26 mouse cellular contexts compared by ENCODE assay signal in the genomic region with DNA sequence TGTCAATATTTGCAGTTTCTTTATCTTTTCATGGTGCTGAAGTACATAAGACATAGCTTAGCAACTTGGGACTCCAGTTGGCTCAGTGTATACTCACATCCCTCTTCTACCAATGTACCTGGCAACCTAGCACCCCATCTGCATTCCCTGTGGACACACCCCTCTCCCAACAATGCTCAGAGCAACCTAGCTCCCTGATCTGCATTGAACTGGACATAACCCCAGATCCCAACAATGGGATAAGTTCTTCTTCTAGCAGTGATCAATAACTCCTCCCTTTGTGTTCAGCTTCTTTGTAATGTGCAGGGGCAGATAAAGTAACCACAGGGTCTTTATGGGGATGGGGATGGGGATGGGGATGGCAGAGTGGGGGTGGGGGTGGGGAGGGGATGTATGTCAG.
DNase-seq lines count a peak whose midpoint lies in the region; ATAC-seq and TF ChIP-seq lines count a peak whose summit lies in the region.
"Had no signal": no experiment of that assay in that cellular context is flagged by ENCODE, and none has a peak within 500 bp of the region (broad histone marks: within the 10 kb centered on the region; RNA-seq: fewer than 3 reads in every experiment).

No protein-coding gene starts in this region.

- no peak for TF ChIP-seq CTCF in intestine, postnatal 0 days (IDR thresholded peaks at IDR 0.05; ENCODE audit: low read depth)
- TF ChIP-seq CTCF in stomach, postnatal 0 days (IDR thresholded peaks at IDR 0.05; ENCODE audit: low read depth), result no peak

- DNase-seq in ES-CJ7 (ENCODE audit: low read depth, low spot score), result peak; percentile 76
- DNase-seq in R1 (ENCODE audit: low read depth, low spot score), result peak; percentile 83
- DNase-seq in stomach, postnatal 0 days (ENCODE audit: low spot score), result no peak
- no peak for DNase-seq in lung, postnatal 25 days (ENCODE audit: low spot score)
- DNase-seq: adrenal gland, adult 8-10 months; adrenal gland, postnatal 14 days; adrenal gland, postnatal 36 days; cerebellum, adult 11-12 months; cerebellum, adult 2 months; cerebellum, adult 9-10 months; cerebellum, postnatal 10 days; cerebellum, postnatal 25 days; embryo, embryonic 11 days had no signal

- H3K4me1 ChIP-seq in intestine, embryonic 15.5 days (replicated peaks), result 0 out of 2 replicates have a peak, but pooled peaks cover 7% of the 10 kb centered on the region
- no peaks in the 10 kb centered on the region for H3K4me1 ChIP-seq in intestine, postnatal 0 days (replicated peaks; ENCODE audit: control insufficient read depth, insufficient read depth, low read length)
- no peaks in the 10 kb centered on the region for H3K4me1 ChIP-seq in stomach, postnatal 0 days (replicated peaks; ENCODE audit: control insufficient read depth, insufficient read depth)
- H3K4me1 ChIP-seq in kidney, embryonic 15.5 days, result no peaks in the 10 kb centered on the region
- H3K4me1 ChIP-seq: embryonic facial prominence, embryonic 13.5 days; embryonic facial prominence, embryonic 15.5 days; forebrain, embryonic 12.5 days had no signal

- no peak overlapping the region for H3K4me2 ChIP-seq in intestine, embryonic 15.5 days (replicated peaks)
- no peak overlapping the region for H3K4me2 ChIP-seq in intestine, postnatal 0 days (replicated peaks; ENCODE audit: low read depth)
- no peak overlapping the region for H3K4me2 ChIP-seq in stomach, postnatal 0 days (replicated peaks; ENCODE audit: low read depth)
- H3K4me2 ChIP-seq in kidney, embryonic 15.5 days, result no peak overlapping the region
- H3K4me2 ChIP-seq: embryonic facial prominence, embryonic 13.5 days; embryonic facial prominence, embryonic 15.5 days; forebrain, embryonic 12.5 days had no signal

- H3K27ac ChIP-seq in intestine, embryonic 15.5 days, result no peak overlapping the region
- H3K27ac ChIP-seq in intestine, postnatal 0 days (ENCODE audit: low read depth, low read length), result no peak overlapping the region
- H3K27ac ChIP-seq in stomach, postnatal 0 days (replicated peaks), result no peak overlapping the region
- no peak overlapping the region for H3K27ac ChIP-seq in kidney, embryonic 15.5 days
- H3K27ac ChIP-seq: embryonic facial prominence, embryonic 13.5 days; embryonic facial prominence, embryonic 15.5 days; forebrain, embryonic 10.5 days; forebrain, embryonic 12.5 days had no signal

- no peaks in the 10 kb centered on the region for H3K36me3 ChIP-seq in intestine, embryonic 15.5 days
- H3K36me3 ChIP-seq in intestine, postnatal 0 days (ENCODE audit: control insufficient read depth, insufficient read depth), result no peaks in the 10 kb centered on the region
- no peaks in the 10 kb centered on the region for H3K36me3 ChIP-seq in stomach, postnatal 0 days (ENCODE audit: control insufficient read depth, insufficient read depth, low read length)
- H3K36me3 ChIP-seq in kidney, embryonic 15.5 days, result no peaks in the 10 kb centered on the region
- H3K36me3 ChIP-seq: embryonic facial prominence, embryonic 13.5 days; embryonic facial prominence, embryonic 15.5 days; forebrain, embryonic 10.5 days; forebrain, embryonic 12.5 days; G1E had no signal

- H3K9ac ChIP-seq in intestine, embryonic 15.5 days, result no peak overlapping the region
- H3K9ac ChIP-seq in intestine, postnatal 0 days (ENCODE audit: low read depth, low read length), result no peak overlapping the region
- H3K9ac ChIP-seq in stomach, postnatal 0 days (ENCODE audit: low read length), result no peak overlapping the region
- H3K9ac ChIP-seq in kidney, embryonic 15.5 days, result no peak overlapping the region
- H3K9ac ChIP-seq: embryonic facial prominence, embryonic 13.5 days; embryonic facial prominence, embryonic 15.5 days; forebrain, embryonic 12.5 days had no signal

- ATAC-seq in intestine, embryonic 15.5 days, result peak; percentile 45
- ATAC-seq in intestine, postnatal 0 days, result no peak
- ATAC-seq in stomach, postnatal 0 days (ENCODE audit: low FRiP score, low TSS enrichment), result peak; percentile 59; the same call in 1 of the 2 replicates
- ATAC-seq in kidney, embryonic 15.5 days (replicated peaks; ENCODE audit: low FRiP score), result no peak
- ATAC-seq: activated CD4-positive, CD25-positive, alpha-beta regulatory T cell, adult 4 months; forebrain, embryonic 14.5 days; forebrain, embryonic 16.5 days; Patski had no signal

- TF ChIP-seq EP300 in stomach, postnatal 0 days (optimal IDR thresholded peaks at IDR 0.05), result no peak

- no peak overlapping the region for H3K4me3 ChIP-seq in intestine, embryonic 15.5 days (replicated peaks)
- no peak overlapping the region for H3K4me3 ChIP-seq in intestine, postnatal 0 days (ENCODE audit: low read depth, low read length)
- H3K4me3 ChIP-seq in stomach, postnatal 0 days (ENCODE audit: low read depth, low read length), result no peak overlapping the region
- no peak overlapping the region for H3K4me3 ChIP-seq in kidney, embryonic 15.5 days (replicated peaks)
- H3K4me3 ChIP-seq: embryonic facial prominence, embryonic 13.5 days; embryonic facial prominence, embryonic 15.5 days; erythroblast, embryonic 14.5 days; forebrain, embryonic 10.5 days; forebrain, embryonic 12.5 days had no signal

- no peaks in the 10 kb centered on the region for H3K27me3 ChIP-seq in intestine, embryonic 15.5 days (replicated peaks)
- H3K27me3 ChIP-seq in intestine, postnatal 0 days (replicated peaks; ENCODE audit: control insufficient read depth, insufficient read depth, low read length), result no peaks in the 10 kb centered on the region
- no peaks in the 10 kb centered on the region for H3K27me3 ChIP-seq in stomach, postnatal 0 days (ENCODE audit: control insufficient read depth, insufficient read depth, low read length)
- H3K27me3 ChIP-seq in kidney, embryonic 15.5 days, result no peaks in the 10 kb centered on the region
- H3K27me3 ChIP-seq: embryonic facial prominence, embryonic 13.5 days; embryonic facial prominence, embryonic 15.5 days; forebrain, embryonic 12.5 days had no signal

- no peaks in the 10 kb centered on the region for H3K9me3 ChIP-seq in intestine, embryonic 15.5 days
- H3K9me3 ChIP-seq in intestine, postnatal 0 days (ENCODE audit: control insufficient read depth), result no peaks in the 10 kb centered on the region
- no peaks in the 10 kb centered on the region for H3K9me3 ChIP-seq in stomach, postnatal 0 days (ENCODE audit: control insufficient read depth, low read length)
- no peaks in the 10 kb centered on the region for H3K9me3 ChIP-seq in kidney, embryonic 15.5 days (replicated peaks)
- H3K9me3 ChIP-seq: embryonic facial prominence, embryonic 13.5 days; embryonic facial prominence, embryonic 15.5 days; forebrain, embryonic 12.5 days; G1E had no signal

Comparison
In these comparisons a context has a peak if more than half of its experiments do, and no peak if none do; other contexts are left out.
1. ATAC-seq: peak in intestine, embryonic 15.5 days (single experiment) and stomach, postnatal 0 days (single experiment); none in intestine, postnatal 0 days (single experiment) and kidney, embryonic 15.5 days (single experiment).
2. DNase-seq: peak in ES-CJ7 (single experiment) and R1 (single experiment); none in stomach, postnatal 0 days (single experiment) and lung, postnatal 25 days (single experiment).